Mouse (Mus musculus): ENCODE measurements around the gene Mrpl34. TPM values are rescaled to one million over a fixed set of nuclear protein-coding genes. Genes with fewer than 3 reads are reported as not detected.

Mrpl34 gene
- polyA plus RNA-seq, 1 experiment from 2014 or later = 237 TPM

DNA sequence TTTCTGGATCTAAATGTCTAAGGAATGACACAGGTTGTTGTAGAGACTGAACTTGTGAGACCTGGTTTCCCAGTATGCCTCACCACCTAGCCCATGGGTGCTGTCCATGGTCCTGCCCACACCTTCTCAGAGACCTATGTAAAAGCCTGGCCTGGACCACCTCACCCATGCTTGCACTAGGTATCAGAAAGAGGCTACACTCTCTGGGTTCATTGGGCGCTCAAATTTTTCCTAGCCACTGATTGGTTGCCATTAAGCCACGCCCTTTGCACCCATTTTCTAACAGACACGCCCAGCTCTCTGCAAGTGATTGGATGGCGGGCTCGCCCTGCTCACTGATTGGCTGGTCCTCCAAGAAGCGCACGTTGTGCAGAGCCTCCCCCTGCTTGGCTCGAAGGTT is 19.2 kb downstream of the Mrpl34 start:
- Histone ChIP-seq H3K4me2 (peak overlapping the region; percentile 81; the same call in 1 of the 2 replicates), H3K4me1 (replicated peaks) (peaks cover 63% of the 10 kb centered on the region), H3K36me3 (peaks cover 53% of the 10 kb centered on the region), H3K27ac (replicated peaks) (no peak overlapping the region), H3K27me3 (no peaks in the 10 kb centered on the region), H3K9me3 (no peaks in the 10 kb centered on the region), H3K9ac (no peak overlapping the region), H3K4me3 (peak overlapping the region; percentile 1; the same call in 1 of the 2 replicates)
- 48% methylated on average over 8 of the region's 8 CpGs for WGBS
- ATAC-seq (ENCODE audit: low read depth) = no peak

DNA sequence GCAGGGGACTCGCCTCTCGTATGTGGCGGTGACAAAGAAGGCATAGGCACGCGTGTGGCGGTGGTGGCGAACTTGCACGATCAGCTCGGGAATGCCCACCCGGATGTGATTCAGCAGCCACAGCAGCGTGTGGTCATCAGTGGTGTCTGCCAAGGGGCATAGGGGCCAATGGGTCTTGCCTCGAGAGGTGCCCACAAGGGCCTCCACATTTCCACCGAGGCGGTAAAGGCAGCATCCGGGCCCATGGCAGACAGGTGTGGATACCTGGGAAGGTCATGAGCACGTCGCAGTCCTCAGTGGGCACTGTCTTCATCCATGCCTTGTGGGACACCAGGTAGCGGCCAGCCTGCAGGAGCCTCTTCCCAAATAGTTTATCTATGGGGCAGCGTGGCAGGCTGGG is 20.0 kb downstream of the Mrpl34 start:
- H3K4me3 ChIP-seq = peak overlapping the region; percentile 92
- H3K9me3 ChIP-seq = no peaks in the 10 kb centered on the region
- ATAC-seq (ENCODE audit: low read depth) = no peak
- H3K9ac ChIP-seq = peak overlapping the region; percentile 99
- no peaks in the 10 kb centered on the region for H3K27me3 ChIP-seq
- H3K36me3 ChIP-seq = peaks cover 45% of the 10 kb centered on the region
- H3K4me2 ChIP-seq = peak overlapping the region; percentile 81
- 92% methylated on average over 19 of the region's 19 CpGs for WGBS
- peaks cover 71% of the 10 kb centered on the region for H3K4me1 ChIP-seq (replicated peaks)
- peak overlapping the region; percentile 90; the same call in 1 of the 2 replicates for H3K27ac ChIP-seq (replicated peaks)

DNA sequence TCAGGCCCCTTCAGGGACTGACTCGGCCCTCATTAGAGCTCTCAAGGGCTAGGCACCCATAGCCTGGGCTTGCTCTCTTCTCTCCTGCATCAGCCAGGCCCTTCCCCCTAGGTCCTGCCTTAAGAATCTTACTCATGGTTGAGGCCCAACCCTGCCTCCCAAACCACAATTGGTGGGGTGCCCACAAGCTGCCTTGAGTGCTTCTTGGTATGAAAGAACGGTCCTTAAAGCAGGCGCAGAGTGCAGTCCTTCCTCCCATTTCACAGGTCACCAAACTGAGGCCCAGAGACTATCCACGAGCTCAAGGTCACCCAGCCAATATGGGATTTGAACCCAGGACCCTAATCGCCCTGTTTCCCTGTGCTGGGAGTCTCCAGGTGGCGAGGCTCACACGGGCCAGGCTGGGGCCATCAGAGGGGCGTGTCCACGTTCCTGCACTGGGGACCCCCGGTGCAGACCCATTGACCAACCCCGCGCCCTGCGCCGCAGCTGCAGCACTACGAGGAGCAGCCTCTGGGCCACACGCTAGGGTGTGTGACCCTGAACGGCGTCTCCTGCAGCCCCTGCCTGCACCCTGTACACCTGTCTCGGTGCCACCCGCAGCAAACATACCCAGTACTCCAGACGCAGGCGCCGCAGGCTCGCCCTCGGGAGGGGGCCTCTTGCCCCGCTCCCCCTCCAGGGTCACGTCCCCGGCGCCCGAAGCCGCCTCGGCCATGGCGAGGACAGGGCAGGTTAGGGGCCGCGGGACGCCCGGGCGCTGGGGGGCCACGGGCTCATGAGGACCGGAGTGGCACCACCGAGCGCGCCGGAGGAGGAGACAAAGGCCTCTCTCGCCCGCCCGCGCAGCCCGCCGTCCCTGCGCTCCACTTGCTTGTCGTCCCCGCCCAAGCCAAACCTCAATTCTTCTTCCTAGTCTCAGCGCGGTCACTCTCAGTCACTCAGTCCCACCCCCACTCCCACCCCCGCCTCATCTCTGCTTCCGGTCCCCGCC is 20.7 kb downstream of the Mrpl34 start, which contains the start of gene Ano8:
Gene Ano8 (minus strand): TSS at position 822 of the 994 bp plus-strand sequence.
- H3K4me1 ChIP-seq (replicated peaks) = peaks cover 74% of the 10 kb centered on the region
- H3K4me3 ChIP-seq = peak within 1 kb of the TSS; percentile 92
- H3K9ac ChIP-seq = peak within 1 kb of the TSS; percentile 99
- H3K4me2 ChIP-seq = peak within 1 kb of the TSS; percentile 81
- no peaks in the 10 kb centered on the region for H3K27me3 ChIP-seq
- no peaks in the 10 kb centered on the region for H3K9me3 ChIP-seq
- 5% methylated on average over 58 of the region's 58 CpGs for WGBS
- H3K36me3 ChIP-seq = peaks cover 42% of the 10 kb centered on the region
- peak; percentile 77 for ATAC-seq (ENCODE audit: low read depth)
- H3K27ac ChIP-seq (replicated peaks) = peak within 1 kb of the TSS; percentile 90

DNA sequence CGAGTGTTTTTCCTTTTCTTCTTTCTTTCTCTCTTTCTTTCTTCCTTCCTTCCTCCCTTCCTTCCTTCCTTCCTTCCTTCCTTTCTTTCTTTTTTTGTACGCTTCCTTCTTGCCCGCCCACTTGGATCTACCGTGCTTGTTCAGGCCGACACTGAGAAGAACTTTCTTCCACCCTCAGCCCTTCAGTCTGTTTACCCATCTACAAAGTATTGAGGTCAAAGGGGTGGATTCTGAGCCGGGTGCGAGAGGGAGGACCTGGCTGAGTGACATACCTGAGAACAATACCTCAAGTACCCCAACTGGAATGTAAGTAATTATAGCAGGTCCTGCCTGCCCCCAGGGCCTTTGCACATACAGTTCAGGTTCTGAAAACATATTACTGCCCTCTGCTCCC is 21.4 kb downstream of the Mrpl34 start:
- Histone ChIP-seq H3K4me2 (peak overlapping the region; percentile 81), H3K9ac (peak overlapping the region; percentile 99), H3K27ac (replicated peaks) (peak overlapping the region; percentile 90), H3K4me1 (replicated peaks) (peaks cover 67% of the 10 kb centered on the region), H3K36me3 (peaks cover 42% of the 10 kb centered on the region), H3K27me3 (no peaks in the 10 kb centered on the region), H3K9me3 (no peaks in the 10 kb centered on the region), H3K4me3 (peak overlapping the region; percentile 92)
- ATAC-seq (ENCODE audit: low read depth) = no peak
- 22% methylated on average over 7 of the region's 7 CpGs for WGBS

DNA sequence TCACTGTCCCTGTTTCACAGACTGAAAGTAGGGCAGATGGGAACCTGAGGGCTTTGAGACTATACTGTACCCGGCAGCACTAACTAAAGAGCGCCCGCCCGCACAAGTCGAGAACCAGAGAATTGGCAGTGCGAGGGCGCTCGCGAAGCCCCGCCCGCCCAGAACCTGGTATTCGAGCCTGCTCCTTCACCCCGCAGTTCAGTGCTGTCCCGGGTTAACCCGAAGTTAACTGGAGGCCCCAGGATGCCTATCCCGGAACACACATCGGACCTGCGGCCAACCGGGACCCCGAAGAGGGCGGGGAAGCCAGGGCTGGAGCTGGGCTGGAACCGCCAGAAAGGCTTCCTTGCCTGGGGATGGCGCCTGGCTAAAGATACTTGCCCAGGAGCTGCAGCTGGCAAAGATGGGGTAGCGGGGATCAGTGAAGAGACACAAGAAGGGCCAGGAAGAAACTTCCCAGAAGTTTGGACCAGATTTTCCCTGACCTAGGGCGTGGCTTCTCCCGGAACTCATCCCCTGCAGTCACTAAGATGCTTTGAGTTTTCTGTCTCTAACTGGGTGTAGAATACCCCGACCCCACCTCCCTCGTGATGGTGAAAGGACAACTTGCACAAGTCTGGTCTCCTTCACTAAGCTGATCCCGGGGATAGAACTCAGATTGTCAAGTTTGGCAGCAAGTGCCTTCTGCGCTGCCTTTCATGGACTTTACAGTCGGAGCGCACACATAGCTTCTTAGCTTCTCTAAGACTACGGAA is 23.1 kb downstream of the Mrpl34 start, which contains the start of gene Gtpbp3:
Gene Gtpbp3 (plus strand): TSS at position 413 of the 755 bp plus-strand sequence.
- peak; percentile 27 for ATAC-seq (ENCODE audit: low read depth)
- under 1% methylated on average over 33 of the region's 33 CpGs for WGBS
- Histone ChIP-seq H3K9me3 (no peaks in the 10 kb centered on the region), H3K4me2 (peak within 1 kb of the TSS; percentile 97), H3K36me3 (peaks cover 44% of the 10 kb centered on the region), H3K27ac (replicated peaks) (peak within 1 kb of the TSS; percentile 88), H3K27me3 (no peaks in the 10 kb centered on the region), H3K9ac (peak within 1 kb of the TSS; percentile 85), H3K4me3 (peak within 1 kb of the TSS; percentile 86), H3K4me1 (replicated peaks) (peaks cover 51% of the 10 kb centered on the region)

DNA sequence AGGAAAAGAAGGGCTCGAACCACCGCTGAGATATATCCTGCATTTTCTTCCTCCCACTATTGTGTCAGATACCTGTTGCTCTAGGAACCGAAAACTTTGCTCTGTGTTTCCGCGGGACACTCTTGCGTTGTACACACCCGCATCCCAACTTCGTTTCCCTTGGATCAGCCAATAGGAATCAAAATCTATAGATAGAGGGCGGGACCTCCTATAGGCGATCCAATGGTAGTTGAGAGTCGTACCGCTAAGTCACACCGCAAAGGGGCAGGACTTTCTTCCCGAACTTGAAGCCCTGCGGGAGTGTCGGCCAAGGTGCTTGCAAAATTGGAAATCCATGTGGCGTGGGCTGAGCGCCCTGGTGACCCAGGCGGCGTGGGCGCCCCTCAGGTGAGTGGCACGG is 23.7 kb downstream of the Mrpl34 start:
- Histone ChIP-seq H3K9me3 (no peaks in the 10 kb centered on the region), H3K9ac (peak overlapping the region; percentile 85), H3K4me1 (replicated peaks) (peaks cover 45% of the 10 kb centered on the region), H3K27ac (replicated peaks) (peak overlapping the region; percentile 88; the same call in 1 of the 2 replicates), H3K4me2 (peak overlapping the region; percentile 97), H3K4me3 (peak overlapping the region; percentile 86), H3K27me3 (no peaks in the 10 kb centered on the region), H3K36me3 (peaks cover 43% of the 10 kb centered on the region)
- WGBS = under 1% methylated on average over 22 of the region's 22 CpGs
- ATAC-seq (ENCODE audit: low read depth) = peak; percentile 85

DNA sequence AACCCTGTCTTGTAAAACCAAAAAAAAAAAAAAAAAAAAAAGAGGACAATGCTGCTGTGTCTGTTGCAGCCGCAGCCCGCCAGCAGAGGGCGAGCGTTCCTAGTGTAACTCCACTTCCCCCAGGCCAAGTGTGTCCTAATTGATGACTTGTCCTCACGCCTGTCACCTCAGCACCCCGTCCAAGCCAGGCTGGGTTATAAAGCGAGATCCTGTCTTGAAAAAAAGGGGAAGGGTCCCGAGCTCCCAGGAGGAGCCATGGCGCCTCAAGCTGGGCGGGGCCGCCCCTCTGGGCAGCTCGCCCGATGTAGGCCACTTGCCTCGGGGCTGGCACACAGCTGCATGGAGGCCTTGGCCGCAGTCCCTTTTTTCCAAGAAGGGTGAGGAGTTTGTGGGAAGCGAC is 30.3 kb downstream of the Mrpl34 start:
- H3K9ac ChIP-seq = no peak overlapping the region
- peaks cover 40% of the 10 kb centered on the region for H3K36me3 ChIP-seq
- WGBS = 20% methylated on average over 16 of the region's 16 CpGs
- peak; percentile 51 for ATAC-seq (ENCODE audit: low read depth)
- peaks cover 32% of the 10 kb centered on the region for H3K4me1 ChIP-seq (replicated peaks)
- no peaks in the 10 kb centered on the region for H3K27me3 ChIP-seq
- H3K4me3 ChIP-seq = no peak overlapping the region
- H3K9me3 ChIP-seq = no peaks in the 10 kb centered on the region
- H3K4me2 ChIP-seq = 0 out of 2 replicates have a peak overlapping the region, but pooled peaks have one; percentile 20
- H3K27ac ChIP-seq (replicated peaks) = no peak overlapping the region

DNA sequence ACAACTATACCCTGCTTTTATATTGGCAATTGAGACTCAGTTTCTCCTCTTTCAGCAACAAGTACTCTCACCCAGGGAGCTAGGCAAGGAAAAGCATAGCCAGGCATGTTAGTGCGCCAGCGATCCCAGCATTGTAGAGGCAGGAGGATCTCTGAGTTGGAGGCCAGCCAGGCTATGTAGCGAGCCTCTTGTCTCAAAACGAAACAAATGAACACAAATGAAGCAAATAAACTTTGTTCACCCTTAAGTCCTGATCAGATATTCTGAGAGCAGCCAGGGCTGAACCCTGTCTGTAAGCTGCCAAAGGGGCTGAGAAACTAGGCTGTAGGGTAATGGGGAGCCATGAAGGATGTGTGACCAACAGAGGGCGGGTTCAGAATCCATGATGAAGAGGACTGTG is 31.1 kb downstream of the Mrpl34 start:
- ATAC-seq (ENCODE audit: low read depth) = no peak
- Histone ChIP-seq H3K4me3 (no peak overlapping the region), H3K9me3 (no peaks in the 10 kb centered on the region), H3K27me3 (no peaks in the 10 kb centered on the region), H3K4me2 (no peak overlapping the region), H3K36me3 (peaks cover 32% of the 10 kb centered on the region), H3K9ac (peak overlapping the region; percentile 22; the same call in 1 of the 2 replicates), H3K27ac (replicated peaks) (peak overlapping the region; percentile 64; the same call in 1 of the 2 replicates), H3K4me1 (replicated peaks) (peaks cover 31% of the 10 kb centered on the region)
- 96% methylated on average over 5 of the region's 5 CpGs for WGBS

DNA sequence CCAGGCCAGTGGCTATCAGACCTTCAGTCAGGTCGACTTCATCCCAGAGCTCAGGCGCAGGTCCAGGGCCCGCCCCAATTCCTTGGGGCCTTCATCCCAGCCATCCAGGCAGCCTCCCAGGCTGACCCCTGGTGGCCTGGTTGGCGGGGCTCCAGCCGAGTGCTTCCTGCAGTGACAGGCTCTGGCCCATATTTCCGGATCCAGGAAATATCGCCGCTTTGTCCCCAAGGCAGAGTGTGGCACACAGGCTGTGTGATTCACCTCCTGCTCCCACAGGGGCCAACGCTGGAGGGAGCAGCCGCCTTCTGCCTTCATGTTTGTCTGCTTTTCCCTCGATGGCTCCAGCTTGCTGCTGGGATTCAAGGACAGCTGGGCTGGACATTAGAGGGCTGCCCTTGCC is 31.7 kb downstream of the Mrpl34 start:
- H3K27ac ChIP-seq (replicated peaks) = peak overlapping the region; percentile 64
- H3K9me3 ChIP-seq = no peaks in the 10 kb centered on the region
- no peak for ATAC-seq (ENCODE audit: low read depth)
- H3K4me1 ChIP-seq (replicated peaks) = peaks cover 31% of the 10 kb centered on the region
- H3K4me2 ChIP-seq = no peak overlapping the region
- peaks cover 25% of the 10 kb centered on the region for H3K36me3 ChIP-seq
- H3K9ac ChIP-seq = peak overlapping the region; percentile 22; the same call in 1 of the 2 replicates
- 41% methylated on average over 11 of the region's 11 CpGs for WGBS
- H3K27me3 ChIP-seq = no peaks in the 10 kb centered on the region
- no peak overlapping the region for H3K4me3 ChIP-seq

DNA sequence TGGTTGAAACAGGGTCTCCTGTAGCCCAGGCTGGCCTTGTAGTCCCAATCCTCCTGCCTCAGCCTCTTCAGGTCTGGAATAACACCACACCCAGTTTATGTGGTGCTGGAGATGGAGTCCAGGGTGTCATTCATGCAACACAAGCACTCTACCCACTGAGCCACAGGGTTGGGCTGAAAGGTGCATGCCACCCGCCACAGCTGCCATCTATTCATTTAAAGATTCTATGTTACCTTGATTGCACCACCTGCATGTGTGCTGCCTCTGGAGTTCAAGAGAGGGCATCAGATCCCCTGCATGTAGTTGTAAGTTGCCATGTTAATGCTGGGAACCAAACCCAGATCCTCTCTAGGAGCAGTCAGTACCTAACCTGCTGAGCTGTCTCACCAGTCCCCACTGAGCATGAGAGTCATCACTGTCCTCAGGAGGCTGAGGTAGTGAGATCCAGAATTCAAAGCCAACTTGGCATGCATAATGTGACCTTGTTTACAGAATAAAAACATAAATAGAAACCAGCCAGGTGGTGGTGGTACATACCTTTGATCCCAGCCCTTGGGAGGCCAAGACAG is 32.4 kb downstream of the Mrpl34 start:
- H3K9ac ChIP-seq = no peak overlapping the region
- no peak overlapping the region for H3K4me2 ChIP-seq
- no peak overlapping the region for H3K27ac ChIP-seq (replicated peaks)
- H3K9me3 ChIP-seq = no peaks in the 10 kb centered on the region
- peaks cover 31% of the 10 kb centered on the region for H3K4me1 ChIP-seq (replicated peaks)
- WGBS = 96% methylated on average over 1 of the region's 1 CpGs
- H3K27me3 ChIP-seq = no peaks in the 10 kb centered on the region
- ATAC-seq (ENCODE audit: low read depth) = no peak
- peaks cover 18% of the 10 kb centered on the region for H3K36me3 ChIP-seq
- H3K4me3 ChIP-seq = no peak overlapping the region

DNA sequence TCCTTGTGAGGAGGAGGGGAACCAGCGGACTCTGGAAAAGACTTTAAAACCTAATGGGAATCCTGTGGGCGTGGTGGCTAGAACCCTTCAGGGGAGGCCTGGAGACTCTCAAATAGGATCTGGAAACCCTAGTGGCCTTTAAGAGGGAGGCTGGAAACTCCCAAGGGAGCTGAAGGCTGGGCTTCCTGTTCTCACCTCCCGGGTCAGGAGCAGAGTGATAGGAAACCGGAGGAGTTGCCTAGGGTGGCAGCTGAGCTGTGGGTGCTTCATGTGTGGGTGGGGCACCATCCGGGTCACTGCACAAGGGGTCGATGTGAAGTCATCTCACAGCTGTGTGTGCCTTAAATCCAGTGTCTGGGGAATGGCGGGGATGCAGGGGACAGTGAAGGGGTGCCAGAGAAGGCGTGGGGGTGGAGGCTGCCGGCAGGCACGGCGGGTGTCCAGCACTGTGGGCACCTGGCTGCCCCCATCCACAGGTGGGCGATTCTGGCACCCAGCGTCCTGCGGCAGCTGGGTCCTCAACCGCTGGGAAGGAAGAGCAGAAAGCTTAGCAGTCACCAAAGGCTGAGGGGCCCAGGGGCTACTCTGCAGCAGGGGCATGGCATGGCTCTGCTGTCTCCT is 33.2 kb downstream of the Mrpl34 start:
- ATAC-seq (ENCODE audit: low read depth) = no peak
- H3K4me1 ChIP-seq (replicated peaks) = peaks cover 31% of the 10 kb centered on the region
- no peak overlapping the region for H3K9ac ChIP-seq
- H3K4me2 ChIP-seq = no peak overlapping the region
- H3K9me3 ChIP-seq = no peaks in the 10 kb centered on the region
- WGBS = 27% methylated on average over 15 of the region's 15 CpGs
- H3K4me3 ChIP-seq = no peak overlapping the region
- H3K36me3 ChIP-seq = peaks cover 10% of the 10 kb centered on the region; the same call in 1 of the 2 replicates
- no peak overlapping the region for H3K27ac ChIP-seq (replicated peaks)
- no peaks in the 10 kb centered on the region for H3K27me3 ChIP-seq
